Mouse (Mus musculus) cortical plate, adult 2 months (tissue): ENCODE results near the gene Galm.

Experiments used
- CTCF ChIP-seq: fragments of 200-500 bp; IDR thresholded peaks from 2 replicates; pipeline ENCODE4 v1.5.1; 2011; ENCODE audit warnings: mild to moderate bottlenecking, control low read depth, low read length; ENCODE audit not compliant: insufficient read depth; ENCODE audit errors: extremely low read depth
- POLR2A ChIP-seq: fragments of 200-500 bp; IDR thresholded peaks from 2 replicates; pipeline ENCODE4 v1.6.1; 2011; ENCODE audit warnings: mild to moderate bottlenecking, low read length, control low read depth; ENCODE audit not compliant: insufficient read depth; ENCODE audit errors: extremely low read depth

DNA sequence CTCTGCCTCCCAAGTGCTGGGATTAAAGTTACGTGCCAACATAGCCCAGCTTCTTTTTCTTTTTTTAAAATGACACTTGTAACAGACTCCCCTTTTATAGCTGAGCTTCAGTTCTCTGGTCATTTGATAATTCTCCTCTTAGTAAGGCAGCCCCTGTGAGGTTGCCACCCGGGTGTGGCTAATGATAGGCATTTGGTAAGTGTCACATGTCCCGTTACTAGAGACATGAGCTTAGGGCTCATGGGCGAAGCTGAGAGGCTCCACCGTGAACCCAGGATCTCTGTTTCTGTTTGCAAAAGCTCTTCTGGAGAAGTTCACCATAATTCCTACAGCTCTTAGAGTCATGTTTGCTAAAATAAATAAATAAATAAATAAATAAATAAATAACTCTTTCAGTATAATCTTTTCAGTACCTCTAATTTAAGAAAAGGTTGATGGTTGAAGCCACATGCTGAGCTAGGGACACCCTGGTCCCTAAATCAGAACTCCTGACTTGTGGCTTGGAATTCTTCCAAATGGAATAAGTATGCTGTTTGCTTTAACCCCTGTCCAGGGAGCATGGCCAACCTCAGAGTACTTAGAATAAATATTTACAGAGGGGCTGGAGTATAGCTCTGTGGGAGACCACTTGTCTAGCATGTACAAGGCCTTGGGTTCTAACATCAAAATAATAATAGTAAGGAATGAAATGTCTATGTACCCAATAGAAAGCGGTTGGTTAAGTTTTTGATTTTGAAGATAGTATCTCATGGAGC is 16.4 kb downstream of the Galm start:
- TF ChIP-seq POLR2A (no peak), CTCF (no peak)
